Mouse (Mus musculus) CD4-positive helper T cell, adult 2 months (primary cell): ENCODE results near the gene Tub.
A peak's percentile ranks its signal among the peaks of the same experiment; 100 is the strongest.

ENCODE experiments used
- DNase-seq: peaks from one replicate; pipeline ENCODE4 v3.0.0-alpha.2; 2012; ENCODE audit warnings: low read depth, missing footprints, low spot score

Tub gene

DNA sequence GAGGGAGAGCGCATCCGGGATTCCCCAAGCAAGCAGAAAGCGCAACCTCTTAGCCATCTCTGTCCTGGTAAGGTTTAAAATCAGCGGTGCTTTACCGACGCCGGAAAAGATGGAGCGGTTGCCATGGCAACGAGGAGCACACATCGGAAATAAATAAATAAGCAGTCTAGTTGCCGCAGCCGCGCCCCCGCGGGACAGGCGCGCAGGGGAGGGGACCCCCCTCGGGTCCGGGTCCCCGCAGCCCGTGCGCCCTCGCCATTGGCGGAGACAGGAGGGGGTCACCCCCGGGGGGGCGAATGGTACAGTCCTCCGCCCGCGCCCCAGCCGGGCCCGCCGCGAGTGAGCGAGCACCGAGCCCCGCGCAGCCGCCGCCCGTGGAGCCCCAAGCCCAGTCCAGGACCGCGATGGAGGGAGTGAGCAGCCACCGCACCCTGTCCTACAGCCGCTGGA, at the start of gene Tub:
Gene Tub (plus strand): TSS at position 27 of the 450 bp plus-strand sequence.
- DNase-seq = peak; percentile 88

DNA sequence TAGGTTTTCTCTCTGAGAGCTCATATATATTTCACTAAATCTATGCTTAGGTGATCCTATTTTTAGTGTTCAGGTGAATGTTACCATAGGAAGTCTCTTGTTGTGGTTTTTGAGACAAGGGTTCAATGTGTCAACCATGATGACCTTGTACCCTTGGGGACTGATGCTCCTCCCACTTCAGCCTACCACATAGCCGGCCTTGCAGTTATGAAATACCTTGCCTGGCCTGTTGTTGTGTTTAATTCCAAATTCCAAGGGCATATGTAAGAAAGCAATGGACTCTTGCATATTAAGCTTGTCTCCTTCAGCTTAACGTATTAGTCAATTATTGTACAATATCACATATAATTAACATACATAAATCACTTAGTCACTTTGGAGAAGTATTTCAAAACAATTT, 46.2 kb upstream of the Tub start:
- DNase-seq = no peak

DNA sequence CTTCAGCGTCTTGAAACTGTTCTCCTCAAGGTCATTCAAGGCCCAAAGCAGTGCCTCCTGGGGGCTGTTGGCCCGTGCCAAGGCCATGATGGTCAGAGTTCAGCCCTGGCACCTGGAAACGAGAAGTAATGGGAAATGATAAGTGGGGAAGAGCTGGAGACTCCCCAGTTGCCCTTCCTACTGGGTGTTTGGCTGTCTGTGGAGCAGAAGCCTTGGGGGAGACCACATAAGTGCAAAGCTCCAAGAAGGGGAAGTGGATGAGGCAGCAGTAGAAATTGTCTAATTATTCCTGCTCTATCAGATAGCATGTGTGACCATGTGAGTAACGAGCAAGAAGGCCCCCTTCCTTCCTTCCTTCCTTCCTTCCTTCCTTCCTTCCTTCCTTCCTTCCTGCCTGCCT, 23.1 kb upstream of the Tub start:
- no peak for DNase-seq

DNA sequence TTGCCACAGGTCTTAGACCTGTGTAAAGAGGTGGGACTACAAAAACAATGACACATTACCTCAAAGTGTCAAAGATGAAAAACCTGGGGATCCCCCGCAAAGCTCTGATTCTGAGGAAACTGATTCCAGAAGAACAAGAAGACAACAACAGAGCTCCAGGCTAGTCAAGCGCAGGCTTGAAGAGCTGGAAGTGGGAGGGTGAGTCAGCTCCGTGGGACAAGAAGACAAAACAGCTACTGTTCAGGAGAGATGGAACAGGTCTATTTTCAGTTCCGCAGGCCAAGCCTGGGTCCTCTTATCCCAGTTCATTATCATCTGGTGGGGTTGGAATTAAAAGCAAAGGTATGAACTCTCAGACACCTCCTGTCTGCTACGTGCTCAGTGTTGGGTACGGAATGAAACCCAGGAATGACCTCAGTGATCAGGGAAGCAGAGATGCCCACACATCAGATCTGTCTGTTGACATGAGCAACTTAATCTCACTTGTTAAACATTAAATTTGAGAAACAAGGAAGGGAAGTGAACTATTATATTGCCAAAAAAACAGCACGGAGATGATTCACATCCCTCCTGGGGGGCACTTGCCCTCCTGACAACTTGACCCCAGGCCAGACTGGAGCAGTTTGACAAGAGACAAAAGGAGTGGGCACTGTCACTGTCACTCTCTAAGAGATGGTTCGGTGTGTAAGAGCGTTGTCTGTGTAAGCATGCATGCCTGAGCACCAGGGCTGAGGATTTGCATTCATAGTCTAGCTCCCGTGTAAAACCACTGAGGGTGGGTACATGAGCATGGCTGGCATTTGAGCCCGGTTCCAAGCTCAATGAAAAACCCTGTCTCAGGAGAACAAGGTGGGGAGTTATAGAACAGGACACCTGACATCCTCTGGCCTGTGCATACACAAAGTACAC, 21.6 kb upstream of the Tub start:
- DNase-seq = no peak

DNA sequence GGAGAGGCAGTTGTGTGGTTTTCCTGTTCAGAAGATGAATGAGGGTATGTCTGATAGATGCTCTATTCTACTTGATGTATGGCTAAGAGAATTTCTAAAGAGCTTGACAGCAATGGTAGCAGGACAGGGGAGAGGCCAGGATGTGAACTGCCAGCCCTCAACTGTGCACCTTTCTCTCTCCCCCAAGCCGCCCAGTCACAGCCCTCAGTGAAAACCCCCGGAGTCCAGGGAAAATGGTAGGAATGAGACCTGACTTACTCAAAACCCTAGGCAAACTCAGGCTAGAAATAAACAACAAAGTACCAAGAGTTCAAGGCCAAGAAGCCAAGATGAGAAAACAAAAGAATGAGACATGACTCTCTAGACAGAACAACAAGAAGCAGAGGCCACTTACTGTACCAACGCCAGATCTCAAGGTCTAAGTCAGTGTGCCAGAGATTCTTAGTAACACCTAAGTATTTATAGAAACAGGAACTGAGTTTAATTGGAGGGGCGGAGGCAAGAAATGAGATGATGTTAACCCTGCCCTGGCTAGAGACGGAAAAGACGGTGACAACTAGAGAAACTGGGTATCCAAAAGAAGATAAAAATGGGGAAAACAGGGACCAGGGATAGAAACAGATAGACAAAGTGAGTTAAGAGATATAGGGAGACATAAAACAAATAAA, 20.3 kb upstream of the Tub start, which contains the start of gene Nlrp10:
Gene Nlrp10 (minus strand): TSS at position 453 of the 668 bp plus-strand sequence.
- no peak for DNase-seq

DNA sequence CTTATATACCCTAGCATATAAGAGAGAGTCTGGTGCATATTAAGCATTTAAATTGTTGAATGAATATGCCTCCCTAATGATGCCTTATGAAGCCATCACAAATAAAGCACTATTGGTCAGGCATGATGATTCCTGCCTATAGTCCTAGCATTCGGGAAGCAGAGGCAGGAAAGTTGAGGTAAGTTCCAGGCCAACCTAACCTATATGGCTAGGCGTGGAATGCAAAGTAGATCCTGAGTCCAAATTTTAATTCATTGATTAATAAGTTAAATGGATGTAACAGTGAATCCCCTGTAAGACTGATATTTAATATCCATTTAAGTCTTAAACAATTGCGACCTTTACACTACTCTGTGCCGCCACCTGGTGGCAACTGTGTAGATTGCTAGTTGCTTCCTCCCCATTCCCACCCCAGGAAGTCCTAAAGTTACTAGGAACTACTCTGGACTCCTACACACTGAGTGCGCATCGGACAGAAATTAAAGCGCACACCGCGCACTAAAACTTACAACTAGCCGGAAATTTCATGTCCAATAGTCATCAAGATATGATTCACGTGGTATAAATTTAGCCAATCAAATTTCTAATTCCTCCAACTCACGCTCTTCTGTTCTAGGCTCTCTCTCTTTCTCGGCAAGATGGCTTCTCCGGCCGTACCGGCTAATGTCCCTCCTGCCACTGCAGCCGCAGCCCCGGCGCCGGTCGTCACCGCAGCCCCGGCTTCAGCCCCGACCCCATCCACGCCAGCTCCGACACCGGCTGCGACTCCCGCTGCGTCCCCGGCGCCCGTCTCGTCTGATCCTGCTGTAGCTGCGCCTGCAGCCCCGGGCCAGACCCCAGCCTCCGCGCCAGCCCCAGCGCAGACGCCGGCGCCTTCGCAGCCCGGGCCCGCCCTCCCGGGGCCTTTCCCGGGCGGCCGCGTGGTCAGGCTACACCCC, 16.1 kb upstream of the Tub start, which contains the start of gene Eif3f:
Gene Eif3f (plus strand): TSS at position 624 of the 938 bp plus-strand sequence.
- peak; percentile 99 for DNase-seq

DNA sequence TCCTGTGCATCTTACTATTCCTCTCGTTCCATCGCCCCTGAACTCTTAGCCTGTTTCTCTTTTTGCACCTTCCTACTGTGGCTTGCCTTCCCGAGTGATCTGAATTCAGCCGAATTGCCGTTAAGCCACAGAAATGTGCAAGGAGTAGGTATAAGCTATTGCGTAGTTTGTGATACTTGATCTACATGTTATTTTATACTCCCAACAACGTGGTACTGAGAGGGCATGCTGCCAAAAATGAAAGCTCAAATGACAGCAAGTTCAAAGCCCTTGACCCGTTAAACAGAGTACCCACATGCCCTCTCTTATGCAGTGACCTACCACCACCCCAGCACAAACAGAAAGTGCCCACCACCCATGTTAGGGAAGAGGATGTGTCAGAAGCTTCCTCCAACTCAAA, 15.3 kb upstream of the Tub start:
- no peak for DNase-seq

DNA sequence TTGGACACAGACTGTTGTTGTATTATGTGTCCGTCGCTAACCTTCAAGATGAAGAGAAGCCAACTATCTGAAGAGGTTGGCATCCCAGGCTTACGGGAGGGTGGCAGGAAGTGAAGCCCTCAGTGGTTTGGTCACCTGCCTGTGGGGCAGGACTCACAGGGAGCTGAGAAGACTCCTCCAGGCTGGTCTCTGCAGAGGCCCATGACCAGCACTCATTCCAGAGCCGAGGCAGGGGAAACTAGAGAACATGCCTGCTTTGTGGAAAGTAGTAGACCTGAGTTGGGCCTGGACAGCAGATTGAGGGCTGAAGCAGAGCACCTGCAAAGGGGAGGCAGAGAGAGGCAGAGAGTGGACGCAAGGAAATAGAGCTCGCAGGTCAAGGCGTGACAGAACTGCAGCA, 14.7 kb upstream of the Tub start:
- no peak for DNase-seq

DNA sequence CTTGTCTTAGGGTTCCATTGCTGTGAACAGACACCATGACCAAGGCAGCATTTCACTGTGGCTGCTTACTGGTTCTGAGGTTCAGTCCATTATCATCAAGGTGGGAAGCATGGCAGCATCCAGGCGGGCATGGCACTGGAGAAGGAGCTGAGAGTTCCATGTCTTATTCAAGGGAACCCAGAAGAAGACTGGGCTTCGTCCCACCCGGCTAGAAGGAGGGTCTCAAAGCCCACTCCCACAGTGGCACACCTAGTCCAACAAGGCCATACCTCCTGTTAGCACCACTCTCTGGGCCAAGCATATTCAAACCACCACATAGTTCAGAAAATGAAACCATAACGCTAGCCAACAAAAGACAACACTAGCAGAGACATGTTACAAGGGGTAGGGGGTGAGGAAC, 13.5 kb upstream of the Tub start:
- no peak for DNase-seq

DNA sequence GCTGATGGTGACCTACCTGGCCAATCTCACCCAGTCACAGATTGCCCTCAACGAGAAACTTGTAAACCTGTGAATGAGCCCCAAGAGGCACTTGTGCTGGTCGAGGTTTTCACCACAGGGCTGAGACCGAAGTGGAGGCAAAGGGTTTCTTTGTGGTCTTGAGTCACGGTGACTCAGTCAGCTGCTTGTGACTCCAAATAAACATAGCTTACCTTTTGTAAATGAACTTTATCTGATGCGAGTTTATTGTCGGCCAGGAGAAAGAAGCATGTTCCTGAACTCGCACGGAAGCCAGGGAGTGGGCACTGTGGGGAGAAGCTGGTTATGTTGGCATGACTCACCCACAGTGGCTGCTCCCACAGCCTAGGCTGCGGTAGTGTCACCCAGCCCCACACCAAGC, 8.7 kb upstream of the Tub start:
- DNase-seq = no peak

DNA sequence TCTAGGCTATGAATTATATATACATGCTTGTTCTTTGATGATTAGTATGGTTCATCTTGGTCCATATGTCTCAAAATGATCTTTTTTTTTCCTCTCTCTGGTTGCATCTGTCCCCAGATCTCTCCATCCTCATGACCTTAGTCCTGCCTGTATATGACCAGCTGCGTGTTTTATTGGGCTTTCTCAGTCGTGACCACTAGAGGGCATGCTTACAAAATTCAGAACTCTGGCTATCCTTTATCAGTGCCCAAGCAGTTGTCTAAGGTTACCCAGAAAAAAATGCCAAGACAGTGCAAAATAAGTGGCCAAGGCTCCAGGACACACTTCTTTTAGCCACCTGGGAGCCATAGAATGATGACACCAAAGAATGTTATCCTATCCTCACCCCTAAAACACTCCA, 6.1 kb upstream of the Tub start:
- DNase-seq = peak; percentile 53

DNA sequence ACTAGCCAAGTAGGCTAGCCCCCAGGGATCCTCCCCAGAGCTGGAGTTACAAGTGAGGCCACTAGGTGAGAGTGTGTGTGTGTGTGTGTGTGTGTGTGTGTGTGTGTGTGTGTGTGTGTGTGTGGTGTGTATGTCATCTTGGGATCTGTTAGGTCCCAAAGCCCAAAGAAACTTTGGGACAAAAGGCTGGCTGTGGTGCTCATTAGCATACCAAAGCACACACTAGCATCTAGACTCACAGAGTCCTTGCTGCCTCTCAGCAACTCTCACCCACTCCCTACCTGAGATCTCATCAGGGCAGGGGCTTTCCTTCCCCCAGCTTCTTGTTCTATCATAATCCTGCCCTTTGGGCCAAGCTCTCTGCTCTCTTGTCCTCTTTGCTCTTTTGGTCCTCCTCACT, 1.5 kb upstream of the Tub start:
- DNase-seq = no peak

DNA sequence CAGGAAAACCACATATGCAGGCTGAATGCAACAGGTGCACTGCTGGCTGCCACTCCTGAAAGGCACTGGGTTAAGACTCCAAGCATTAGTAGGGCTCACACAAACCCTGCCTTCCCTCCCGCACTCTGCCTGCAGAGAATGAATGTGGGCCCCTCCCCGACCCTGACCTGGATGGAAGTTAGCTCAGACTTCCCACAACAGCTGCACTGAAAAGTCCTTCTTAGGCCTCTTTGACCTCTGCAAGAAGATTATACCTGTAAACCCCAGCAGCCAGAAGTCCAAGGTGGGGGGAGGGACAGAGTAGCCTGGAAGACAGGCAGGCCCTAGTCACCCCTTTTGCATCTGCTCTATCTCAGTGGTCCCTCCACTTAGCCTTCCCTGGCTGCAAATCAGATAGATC, 837 bp upstream of the Tub start:
- DNase-seq = no peak

DNA sequence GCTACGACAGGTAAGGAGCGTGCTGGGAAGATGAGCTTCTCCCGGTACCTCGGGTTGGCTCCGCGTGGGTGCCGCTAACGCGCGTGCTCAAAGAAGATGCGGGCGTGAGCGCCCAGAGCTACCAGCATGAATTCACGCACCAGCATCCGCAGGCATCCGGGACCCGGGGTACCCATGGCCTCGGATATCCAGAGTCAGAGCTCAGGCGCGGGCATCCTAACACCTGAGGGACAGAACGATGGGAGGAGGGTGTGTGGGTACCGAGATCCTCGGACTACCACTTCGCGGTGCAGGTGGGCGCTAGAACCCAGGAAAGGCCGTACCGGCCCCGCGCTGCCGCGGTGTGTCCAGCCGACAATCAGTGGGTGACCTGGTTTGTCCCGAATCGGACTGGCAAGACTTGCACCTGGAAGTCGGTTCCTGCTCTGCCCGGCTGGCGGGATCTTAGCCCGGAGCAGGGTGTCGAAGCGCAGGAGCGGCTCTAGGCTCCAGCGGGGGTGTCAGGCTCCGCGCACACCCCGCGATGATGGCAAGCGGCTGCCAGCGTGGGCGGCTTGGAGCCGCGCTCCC, 709 bp downstream of the Tub start:
- peak; percentile 26 for DNase-seq

DNA sequence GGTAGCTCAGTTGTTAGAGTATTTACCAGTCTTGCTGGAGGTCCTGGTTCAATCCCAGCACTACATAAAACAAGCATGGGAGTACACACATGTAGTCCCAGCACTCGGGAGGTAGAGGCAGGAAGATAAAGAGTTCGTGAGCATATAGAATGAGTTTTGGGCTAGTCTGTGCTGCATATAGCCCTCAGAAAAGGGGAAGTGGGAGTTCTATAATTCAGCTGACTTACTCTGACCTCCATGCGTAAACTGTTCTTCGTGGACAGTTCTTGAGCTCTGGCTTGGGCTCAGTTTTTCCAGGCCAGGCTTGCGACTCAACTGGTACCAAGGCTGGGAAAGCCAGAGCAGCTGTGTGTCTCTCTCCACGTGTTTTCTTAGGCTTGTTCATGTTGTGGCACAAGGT, 2.7 kb downstream of the Tub start:
- DNase-seq = no peak

DNA sequence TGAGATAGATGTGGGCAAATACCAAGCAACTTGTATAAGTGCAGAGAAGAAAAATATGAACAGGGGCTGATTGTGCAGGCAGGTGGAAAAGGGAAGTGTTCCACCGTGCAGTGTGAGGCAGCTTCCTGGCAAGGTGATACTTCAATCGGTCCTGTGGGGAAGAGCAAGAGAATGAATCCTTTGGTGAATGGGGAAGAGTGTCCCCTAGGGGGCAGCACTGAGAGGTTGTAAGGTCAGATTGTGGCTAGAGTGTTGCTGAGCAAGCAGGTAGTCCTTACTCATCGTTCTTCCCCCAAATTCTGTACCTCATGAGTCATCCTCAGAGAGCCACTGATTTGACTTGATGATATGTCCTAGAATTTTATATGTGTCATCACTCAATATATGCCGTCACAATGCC, 4.0 kb downstream of the Tub start:
- peak; percentile 53 for DNase-seq

DNA sequence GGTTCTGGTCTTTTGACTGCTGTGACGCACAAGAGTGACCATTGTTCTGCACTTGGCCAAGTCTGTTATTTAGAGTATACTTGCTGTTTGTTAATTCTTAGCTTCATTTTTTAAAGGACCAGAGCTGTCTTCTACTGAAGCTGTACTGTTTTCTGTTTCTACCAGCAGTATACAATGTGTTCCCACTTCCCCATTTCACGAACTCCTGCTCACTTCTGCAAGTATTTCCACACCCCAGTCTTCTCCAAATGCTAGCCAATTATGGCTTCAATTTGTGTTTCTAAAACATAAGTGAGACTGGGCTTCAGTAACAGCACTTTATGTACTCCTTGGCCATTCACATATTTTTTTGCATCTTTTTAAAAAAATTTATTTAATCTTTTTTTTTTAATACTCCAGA, 7.6 kb downstream of the Tub start:
- no peak for DNase-seq

DNA sequence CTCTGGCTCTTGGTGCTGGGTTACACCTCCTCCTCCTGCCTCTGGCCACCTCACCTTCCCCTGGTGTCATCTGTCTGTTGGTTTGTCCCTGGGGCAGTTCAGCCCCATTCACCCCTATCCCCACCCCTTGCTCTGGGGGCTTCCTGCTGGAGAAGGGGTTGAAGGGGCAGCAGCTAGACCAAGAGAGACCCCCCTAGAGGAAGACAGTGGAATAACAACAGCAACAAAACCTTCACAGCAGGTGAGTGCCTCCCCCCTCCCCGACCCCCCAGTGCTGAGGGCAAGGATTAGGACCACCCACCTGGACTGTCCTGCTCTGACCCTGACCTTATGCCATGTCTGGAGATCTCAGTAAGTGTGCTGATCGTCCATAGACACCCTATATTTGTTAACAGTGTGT, 15.8 kb downstream of the Tub start:
- DNase-seq = no peak

DNA sequence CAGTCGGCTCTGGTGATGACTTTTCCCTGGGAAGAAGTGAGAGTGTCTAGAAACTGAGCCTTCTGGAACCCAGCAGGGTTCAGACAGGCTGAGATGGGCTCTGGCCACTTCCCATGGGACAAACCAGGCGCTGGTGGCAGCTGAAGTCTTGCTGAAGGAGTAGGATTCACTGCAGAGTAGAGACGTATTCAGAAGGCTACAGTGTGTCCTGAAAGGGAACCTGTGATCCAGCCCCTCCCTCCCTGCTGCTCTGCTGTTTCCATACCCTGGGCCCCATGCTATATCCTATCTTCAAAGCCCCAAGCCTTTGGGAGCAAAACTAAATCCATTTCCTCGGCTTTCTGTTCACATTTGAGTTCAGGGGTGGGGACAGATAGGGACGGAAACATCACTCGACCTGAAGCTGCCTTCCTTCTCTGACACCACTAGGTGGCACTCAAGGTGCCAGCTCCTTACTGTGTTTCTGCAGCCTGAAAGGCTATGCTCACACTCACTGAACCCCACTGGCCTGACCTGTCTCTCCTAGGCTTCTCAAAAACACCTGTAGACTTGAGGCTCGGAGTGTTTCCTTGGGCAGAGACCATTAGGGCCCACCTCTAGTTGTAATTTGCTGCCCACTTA, 16.7 kb downstream of the Tub start:
- DNase-seq = peak; percentile 47

DNA sequence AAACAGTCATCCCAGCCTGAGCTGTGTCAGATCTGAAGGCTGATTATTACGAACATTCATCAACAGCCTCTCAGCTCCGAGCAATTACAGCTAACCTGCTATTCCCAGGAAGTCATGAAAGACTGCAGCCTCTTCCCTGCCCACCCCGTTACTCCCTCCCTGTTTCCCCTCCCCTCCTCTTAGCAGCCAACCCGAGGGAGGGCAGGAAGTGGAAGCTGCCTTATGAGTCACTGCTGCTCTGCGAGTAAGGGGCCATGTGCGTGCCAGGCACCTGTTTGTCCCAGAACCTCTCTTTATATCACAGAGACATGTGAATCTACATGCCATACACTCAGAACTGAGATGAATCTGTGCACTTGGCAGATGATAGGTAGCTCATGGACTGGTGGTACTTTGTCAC, 18.1 kb downstream of the Tub start:
- no peak for DNase-seq

DNA sequence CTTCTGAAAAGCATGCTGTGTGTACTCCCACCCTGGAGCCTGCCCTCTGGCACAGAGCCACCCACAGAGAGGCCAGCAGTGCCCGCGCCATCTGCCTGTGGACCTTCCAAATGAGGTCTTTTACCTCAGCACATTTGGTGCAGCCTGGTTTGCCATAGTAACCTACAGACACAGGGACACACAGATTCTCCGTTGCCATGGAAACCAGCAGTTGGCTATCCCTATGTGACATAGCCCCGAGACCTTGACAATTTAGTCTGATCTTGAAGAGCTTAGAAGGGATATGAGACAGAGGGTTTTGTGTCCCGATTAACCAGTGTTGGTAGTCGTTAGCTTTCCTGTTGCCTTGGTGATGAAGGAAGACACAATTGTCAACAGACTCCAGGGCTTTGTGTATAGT, 22.1 kb downstream of the Tub start:
- DNase-seq = no peak
